In genomic region chr9:44134101-44134850, GRCm38 (mm10) we compare ENCODE assay signal across 7 mouse cellular contexts. TPM values are rescaled to one million over a fixed set of nuclear protein-coding genes. Genes with fewer than 3 reads are reported as not detected.
A peak's percentile ranks its signal among the peaks of the same experiment; 100 is the strongest.
DNase-seq lines count a peak whose midpoint lies in the region; ATAC-seq and TF ChIP-seq lines count a peak whose summit lies in the region.

Mcam (plus strand) TSS chr9:44134469.

- 2% methylated on average over 55 of the region's 55 CpGs for WGBS in bone marrow, adult 2 months
- WGBS in forebrain, embryonic 10.5 days, result 2% methylated on average over 54 of the region's 55 CpGs
- under 1% methylated on average over 50 of the region's 55 CpGs for WGBS in stomach, embryonic 15.5 days

- peaks cover 5% of the 10 kb centered on the region for H3K36me3 ChIP-seq in forebrain, embryonic 10.5 days (replicated peaks)
- H3K36me3 ChIP-seq in stomach, embryonic 15.5 days, result no peaks in the 10 kb centered on the region

- peak within 1 kb of the TSS; percentile 78 for H3K9ac ChIP-seq in stomach, embryonic 15.5 days

- H3K4me2 ChIP-seq in stomach, embryonic 15.5 days, result peak within 1 kb of the TSS; percentile 92

- no peaks in the 10 kb centered on the region for H3K9me3 ChIP-seq in forebrain, embryonic 10.5 days
- H3K9me3 ChIP-seq in stomach, embryonic 15.5 days, result no peaks in the 10 kb centered on the region

- no peak for TF ChIP-seq POLR2A in bone marrow, adult 2 months (IDR thresholded peaks at IDR 0.05; ENCODE audit: borderline replicate concordance, control insufficient read depth, low read depth, low read length)

- H3K4me1 ChIP-seq in bone marrow, adult 2 months (ENCODE audit: control insufficient read depth, insufficient read depth, low read length), result peaks cover 1% of the 10 kb centered on the region; the same call in 1 of the 2 replicates
- H3K4me1 ChIP-seq in forebrain, embryonic 10.5 days, result peaks cover 74% of the 10 kb centered on the region
- peaks cover 28% of the 10 kb centered on the region for H3K4me1 ChIP-seq in stomach, embryonic 15.5 days

- peaks cover 70% of the 10 kb centered on the region for H3K27me3 ChIP-seq in forebrain, embryonic 10.5 days (ENCODE audit: poor library complexity, severe bottlenecking)
- no peaks in the 10 kb centered on the region for H3K27me3 ChIP-seq in stomach, embryonic 15.5 days (replicated peaks)

- peak within 1 kb of the TSS; percentile 10 for H3K4me3 ChIP-seq in bone marrow, adult 2 months (replicated peaks; ENCODE audit: control insufficient read depth, low read depth, low read length)
- peak within 1 kb of the TSS; percentile 63 for H3K4me3 ChIP-seq in forebrain, embryonic 10.5 days
- H3K4me3 ChIP-seq in stomach, embryonic 15.5 days (replicated peaks), result peak within 1 kb of the TSS; percentile 65

- H3K27ac ChIP-seq in bone marrow, adult 2 months (ENCODE audit: control insufficient read depth, insufficient read depth, low read depth, low read length, poor library complexity), result no peak within 1 kb of the TSS; the same call in 1 of the 2 replicates
- peak within 1 kb of the TSS; percentile 74 for H3K27ac ChIP-seq in forebrain, embryonic 10.5 days
- H3K27ac ChIP-seq in stomach, embryonic 15.5 days, result peak within 1 kb of the TSS; percentile 87

- intact Hi-C loops in heart, postnatal 10 days (cut with DNase I), result no loop called here

- peak; percentile 21; the same call in 1 of the 2 replicates for ATAC-seq in stomach, embryonic 15.5 days (ENCODE audit: insufficient read depth, low FRiP score, low read depth)

- DNase-seq in NIH3T3 (ENCODE audit: low read depth), result peak; percentile 53
- peak; percentile 58 for DNase-seq in forebrain, embryonic 10.5 days (ENCODE audit: extremely low spot score, low spot score)
- peak; percentile 76 to 77 for DNase-seq in heart, postnatal 10 days
- DNase-seq in kidney, postnatal 4 days, result peak; percentile 83 to 89
- peak; percentile 80 for DNase-seq in lung, postnatal 14 days

- no peak for TF ChIP-seq CTCF in bone marrow, adult 2 months (IDR thresholded peaks at IDR 0.05; ENCODE audit: control insufficient read depth, insufficient read depth, low read length)

RNA-seq across cellular contexts. Expression of gene Mcam, which starts in this region (rescaled TPM):
- polyA plus RNA-seq in bone marrow, adult 2 months (2011; ENCODE audit: insufficient read depth, insufficient read length, low replicate concordance, missing spikeins), result 3.5 and 6.3 TPM in 2 replicates
- polyA plus RNA-seq in forebrain, embryonic 10.5 days (2016; fragmentation: Nextera tagmentation; extraction: Ambion mirVana), result 10.1 and 11.4 TPM in 2 replicates
- total RNA-seq in heart, postnatal 10 days (2021), result 100 to 1,000 TPM; 147 to 156 TPM
- 38.3 and 43.0 TPM in 2 replicates for polyA plus RNA-seq in stomach, embryonic 15.5 days (2015; fragmentation: Nextera tagmentation; extraction: Ambion mirVana)

Comparison
In these comparisons a context has a peak if more than half of its experiments do, and no peak if none do; other contexts are left out.
1. H3K4me3 ChIP-seq: peak in every context shown above with its lines; median percentile 65 in stomach, embryonic 15.5 days; 63 in forebrain, embryonic 10.5 days; 10 in bone marrow, adult 2 months.